Mouse (Mus musculus): Measurements from ENCODE around the gene Tmprss4.
A peak's percentile ranks its signal among the peaks of the same experiment; 100 is the strongest.

The Tmprss4 gene

GRCm38 (mm10) chr9:45196125-45196830, 7.6 kb downstream of the Tmprss4 start:
- no peak for DNase-seq (ENCODE audit: low spot score in 2 of 2)

- DNase-seq (ENCODE audit: low spot score in 2 of 2): no peak
Observed at GRCm38 (mm10) chr9:45195468-45195867, 8.4 kb downstream of the Tmprss4 start.

- DNase-seq (ENCODE audit: low spot score in 2 of 2): no peak
Observed at GRCm38 (mm10) chr9:45189661-45190174, 14.2 kb downstream of the Tmprss4 start.

- DNase-seq (ENCODE audit: low spot score in 2 of 2): no peak
Observed at GRCm38 (mm10) chr9:45188570-45189563, 15.0 kb downstream of the Tmprss4 start.

- DNase-seq (ENCODE audit: low spot score in 2 of 2): peak; percentile 64 to 77
Observed at GRCm38 (mm10) chr9:45185250-45185649, 18.6 kb downstream of the Tmprss4 start.

- no peak for DNase-seq (ENCODE audit: low spot score in 2 of 2)
Observed at GRCm38 (mm10) chr9:45183266-45183665, 20.6 kb downstream of the Tmprss4 start.

- DNase-seq (ENCODE audit: low spot score in 2 of 2): no peak
Observed at GRCm38 (mm10) chr9:45182521-45182920, 21.4 kb downstream of the Tmprss4 start.

GRCm38 (mm10) chr9:45181770-45182169, 22.1 kb downstream of the Tmprss4 start, which contains the start of gene BC049352:
Gene BC049352 (plus strand): TSS chr9:45182007.
- DNase-seq (ENCODE audit: low spot score in 2 of 2): no peak

- no peak for DNase-seq (ENCODE audit: low spot score in 2 of 2)
Observed at GRCm38 (mm10) chr9:45179282-45179681, 24.6 kb downstream of the Tmprss4 start.

GRCm38 (mm10) chr9:45173475-45173874, 30.4 kb downstream of the Tmprss4 start:
- DNase-seq (ENCODE audit: low spot score in 2 of 2): no peak

GRCm38 (mm10) chr9:45171073-45171610, 32.8 kb downstream of the Tmprss4 start:
- no peak for DNase-seq (ENCODE audit: low spot score in 2 of 2)

- peak in 1 of 2 experiments; percentile 62 for DNase-seq (ENCODE audit: low spot score in 2 of 2)
Observed at GRCm38 (mm10) chr9:45170150-45170549, 33.7 kb downstream of the Tmprss4 start.

- DNase-seq (ENCODE audit: low spot score in 2 of 2): no peak
Observed at GRCm38 (mm10) chr9:45167903-45168302, 36.0 kb downstream of the Tmprss4 start.

- DNase-seq (ENCODE audit: low spot score in 2 of 2): no peak
Observed at GRCm38 (mm10) chr9:45153361-45153760, 50.5 kb downstream of the Tmprss4 start.

GRCm38 (mm10) chr9:45150933-45151332, 53.0 kb downstream of the Tmprss4 start:
- no peak for DNase-seq (ENCODE audit: low spot score in 2 of 2)

- peak; percentile 79 to 86 for DNase-seq (ENCODE audit: low spot score in 2 of 2)
Observed at GRCm38 (mm10) chr9:45146267-45146597, 57.7 kb downstream of the Tmprss4 start.

- DNase-seq (ENCODE audit: low spot score in 2 of 2): no peak
Observed at GRCm38 (mm10) chr9:45145533-45146266, 58.2 kb downstream of the Tmprss4 start.

- DNase-seq (ENCODE audit: low spot score in 2 of 2): no peak
Observed at GRCm38 (mm10) chr9:45142686-45143085, 61.2 kb downstream of the Tmprss4 start.

GRCm38 (mm10) chr9:45140945-45141344, 62.9 kb downstream of the Tmprss4 start:
- no peak for DNase-seq (ENCODE audit: low spot score in 2 of 2)

GRCm38 (mm10) chr9:45139082-45139481, 64.8 kb downstream of the Tmprss4 start:
- no peak for DNase-seq (ENCODE audit: low spot score in 2 of 2)
